Mouse (Mus musculus) macrophage (primary cell): ENCODE measurements around the gene Picalm. TPM values are rescaled to one million over a fixed set of nuclear protein-coding genes. Genes with fewer than 3 reads are reported as not detected.
A peak's percentile ranks its signal among the peaks of the same experiment; 100 is the strongest.

ENCODE experiments used
- H3K27ac ChIP-seq: fragments of 350-480 bp; formaldehyde crosslinking; 2 replicates; pipeline ENCODE4 v1.9.0; 2021
- H3K36me3 ChIP-seq: fragments of 350-480 bp; formaldehyde crosslinking; 2 replicates; pipeline ENCODE4 v1.9.0; 2021; ENCODE audit errors: inconsistent target
- H3K4me3 ChIP-seq: fragments of 350-480 bp; formaldehyde crosslinking; 2 replicates; pipeline ENCODE4 v1.9.0; 2021; ENCODE audit errors: inconsistent target
- H3K79me2 ChIP-seq: fragments of 350-480 bp; formaldehyde crosslinking; 2 replicates; pipeline ENCODE4 v1.9.0; 2021; ENCODE audit errors: inconsistent target
- WGBS: methylation state at CpG from one replicate; pipeline ENCODE4 v1.1.7; 2026; ENCODE audit warnings: inconsistent platforms; ENCODE audit not compliant: missing documents; 5-methylcytosine and 5-hydroxymethylcytosine counted together
- polyA plus RNA-seq: library from polyadenylated mRNA; stranded (reverse); fragments of 250-400 nt; gene quantifications from 3 replicates; pipeline ENCODE4 v1.2.4, GENCODE M21; 2018; ENCODE audit warnings: inconsistent platforms

Picalm gene
- polyA plus RNA-seq, 1 experiment from 2014 or later, result 393 TPM

DNA sequence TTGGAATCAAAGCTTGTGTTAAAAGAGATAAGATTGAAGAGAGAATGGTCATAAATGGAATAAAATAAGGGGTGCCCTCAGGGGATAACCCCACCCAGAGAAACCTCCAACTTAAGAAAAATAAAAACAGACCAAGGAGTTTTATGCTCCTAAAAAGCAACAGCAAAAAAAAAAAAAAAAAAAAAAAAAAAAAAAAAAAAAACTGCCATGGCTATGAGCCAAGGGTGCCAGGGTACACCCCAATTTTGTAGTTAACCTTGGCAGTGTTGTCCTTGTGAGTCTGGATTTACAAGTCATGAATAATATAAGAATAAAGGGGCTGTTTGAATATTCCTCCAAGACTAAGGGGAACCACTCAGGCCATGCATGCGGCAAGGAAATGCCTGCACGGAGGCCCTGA is 13.9 kb upstream of the Picalm start:
- H3K36me3 ChIP-seq, result no peaks in the 10 kb centered on the region
- no peaks in the 10 kb centered on the region for H3K79me2 ChIP-seq
- H3K27ac ChIP-seq, result no peak overlapping the region
- 96% methylated on average over 2 of the region's 2 CpGs for WGBS
- H3K4me3 ChIP-seq, result no peak overlapping the region

DNA sequence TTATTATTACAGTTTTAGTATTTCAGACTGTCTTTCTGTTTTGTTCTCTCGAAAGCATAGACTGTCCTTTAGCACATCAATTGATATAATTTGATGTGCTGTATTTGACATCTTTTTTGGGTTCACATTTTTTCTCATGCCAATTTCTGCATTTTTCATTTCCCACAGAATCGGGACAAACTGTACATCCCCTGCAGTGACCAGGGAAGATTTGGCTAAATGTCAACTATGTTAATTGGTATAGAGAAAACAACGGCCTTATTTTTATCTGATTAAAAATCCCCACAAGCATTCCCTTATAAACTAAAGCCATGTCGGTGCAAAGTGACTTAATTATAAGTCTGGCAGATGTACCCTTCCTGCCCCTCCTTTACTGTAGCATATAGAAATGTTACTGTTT is 9.9 kb upstream of the Picalm start:
- Histone ChIP-seq H3K79me2 (no peaks in the 10 kb centered on the region), H3K27ac (no peak overlapping the region), H3K4me3 (no peak overlapping the region), H3K36me3 (no peaks in the 10 kb centered on the region)
- 85% methylated on average over 4 of the region's 4 CpGs for WGBS

DNA sequence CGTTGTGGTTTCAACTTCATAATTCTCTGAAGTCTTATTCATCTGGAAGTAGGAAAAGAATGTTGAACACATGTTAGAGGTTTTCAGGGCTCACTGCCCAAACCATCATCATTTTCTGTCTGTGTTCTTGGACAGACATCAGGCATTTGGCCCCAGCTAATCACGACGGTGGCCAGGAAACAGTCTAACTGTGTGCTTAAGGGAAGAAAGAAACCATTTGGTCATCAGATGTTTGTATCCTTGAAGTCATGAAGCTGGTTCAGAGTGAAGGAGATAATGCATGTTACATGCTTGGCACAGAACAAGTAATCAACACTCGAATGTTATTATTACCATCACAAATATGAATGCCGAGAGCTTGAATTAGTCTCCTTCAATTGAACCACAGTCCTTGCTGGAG is 5.0 kb upstream of the Picalm start:
- Histone ChIP-seq H3K36me3 (no peaks in the 10 kb centered on the region), H3K27ac (no peak overlapping the region), H3K4me3 (no peak overlapping the region), H3K79me2 (no peaks in the 10 kb centered on the region)
- 98% methylated on average over 5 of the region's 5 CpGs for WGBS

DNA sequence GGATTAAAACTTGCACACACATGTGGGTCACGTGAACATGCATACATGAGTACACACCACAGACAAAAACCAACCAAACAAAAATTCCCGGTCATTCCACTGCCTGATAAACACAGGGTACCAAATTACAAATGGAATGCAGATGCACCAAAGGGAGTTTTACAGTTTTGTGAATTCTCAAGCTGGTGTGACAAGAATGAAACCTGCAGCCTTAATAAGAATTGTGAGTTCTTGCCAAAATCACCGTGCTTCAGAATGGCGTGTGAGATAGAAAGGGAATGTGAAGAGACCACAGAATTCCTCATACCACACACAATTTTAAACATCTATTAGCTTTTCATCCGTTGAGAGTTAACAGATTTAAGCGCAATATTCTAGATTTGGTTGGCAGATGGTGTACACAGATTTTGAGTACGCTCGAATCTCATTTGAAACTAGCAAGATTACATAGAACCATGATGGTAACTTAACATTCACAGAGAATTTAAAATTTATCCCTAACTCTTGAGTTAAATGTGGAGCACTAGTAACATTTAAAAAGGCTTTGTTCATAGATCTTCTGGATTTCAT is 1.3 kb upstream of the Picalm start:
- no peaks in the 10 kb centered on the region for H3K36me3 ChIP-seq
- 75% methylated on average over 8 of the region's 8 CpGs for WGBS
- peak overlapping the region; percentile 98 for H3K27ac ChIP-seq
- H3K79me2 ChIP-seq, result peaks cover 34% of the 10 kb centered on the region
- H3K4me3 ChIP-seq, result no peak overlapping the region

DNA sequence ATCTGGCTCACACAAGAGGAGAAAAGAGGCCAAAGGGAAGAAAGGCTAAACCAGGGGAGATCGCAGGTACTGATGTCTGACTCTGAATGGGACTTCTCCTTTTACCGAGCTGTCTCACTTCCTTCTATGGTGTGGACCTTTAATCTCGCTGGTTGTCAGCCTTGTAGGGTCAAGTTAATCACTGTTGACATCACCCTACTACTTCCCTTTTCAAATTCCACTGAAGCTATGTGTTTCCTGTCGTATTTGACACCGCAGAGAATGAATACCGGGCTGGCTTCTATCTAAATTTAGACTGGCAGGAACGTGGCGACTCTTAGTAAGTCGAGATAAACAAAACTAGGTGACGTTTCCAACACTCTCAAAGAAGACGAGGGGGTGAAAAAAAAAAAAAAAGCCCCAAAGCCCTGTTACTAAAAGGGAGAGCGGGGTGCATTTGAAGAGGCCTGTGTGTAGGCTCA is 712 bp upstream of the Picalm start:
- peak overlapping the region; percentile 98 for H3K27ac ChIP-seq
- peaks cover 40% of the 10 kb centered on the region for H3K79me2 ChIP-seq
- H3K4me3 ChIP-seq, result peak overlapping the region; percentile 45
- 4% methylated on average over 12 of the region's 12 CpGs for WGBS
- no peaks in the 10 kb centered on the region for H3K36me3 ChIP-seq

DNA sequence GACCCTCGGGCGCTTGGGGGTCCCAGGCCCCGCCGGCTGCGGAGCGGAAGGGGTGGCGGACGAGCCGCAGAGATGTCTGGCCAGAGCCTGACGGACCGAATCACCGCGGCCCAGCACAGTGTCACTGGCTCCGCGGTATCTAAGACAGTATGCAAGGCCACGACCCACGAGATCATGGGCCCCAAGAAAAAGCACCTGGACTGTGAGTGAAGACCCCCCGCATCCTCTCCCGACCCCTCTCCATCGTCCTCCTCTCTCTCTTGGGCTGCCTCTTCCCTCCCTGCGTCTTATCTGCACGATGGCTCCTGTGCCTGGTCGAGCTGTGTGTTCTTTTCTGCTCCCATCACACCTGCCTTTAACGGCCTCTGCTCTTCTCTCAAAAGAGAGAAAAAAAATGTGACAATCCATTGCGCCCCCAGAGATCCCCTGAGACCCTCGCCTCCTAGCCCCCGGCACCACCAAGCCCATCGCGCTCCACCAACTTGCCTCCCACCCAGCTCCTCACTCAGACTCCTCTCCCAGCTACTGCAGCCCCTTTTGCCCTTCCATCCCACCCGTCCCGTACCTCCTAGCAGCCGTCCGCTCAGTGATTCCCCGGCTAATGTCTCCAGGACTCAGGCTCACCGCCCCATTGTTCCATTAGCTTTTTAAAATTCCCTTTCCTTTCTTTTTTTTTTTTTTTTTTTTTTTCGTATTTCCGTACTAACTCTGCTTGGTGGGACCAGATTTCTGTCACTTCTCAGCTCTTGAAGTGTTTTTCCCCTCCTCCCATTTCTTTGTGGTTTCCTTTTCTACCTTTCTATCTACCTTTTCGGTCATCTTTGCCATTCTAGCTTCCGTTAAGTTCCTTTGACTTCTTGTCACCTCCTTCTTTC is 725 bp downstream of the Picalm start:
- WGBS, result 1% methylated on average over 31 of the region's 39 CpGs
- H3K4me3 ChIP-seq, result peak overlapping the region; percentile 98

DNA sequence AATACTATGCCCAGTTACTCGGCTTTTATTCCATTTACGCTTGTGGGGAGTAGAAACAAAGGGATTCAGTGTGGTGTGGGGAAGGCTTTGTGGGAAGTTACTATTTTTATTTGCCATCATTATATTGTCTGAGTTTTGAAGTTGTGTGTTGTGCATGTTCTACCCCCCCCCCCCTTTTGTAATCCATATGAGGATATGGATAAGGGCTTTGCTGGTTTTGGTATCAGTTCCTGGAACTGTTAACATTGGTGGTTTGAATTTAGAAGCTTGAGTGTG is 1.3 kb downstream of the Picalm start:
- H3K79me2 ChIP-seq, result peaks cover 60% of the 10 kb centered on the region
- 0% methylated on average over 2 of the region's 2 CpGs for WGBS
- H3K36me3 ChIP-seq, result no peaks in the 10 kb centered on the region
- peak overlapping the region; percentile 90 for H3K27ac ChIP-seq
- H3K4me3 ChIP-seq, result peak overlapping the region; percentile 98

More for the DNA sequence above, 725 bp downstream of the Picalm start:
- Histone ChIP-seq H3K27ac (peak overlapping the region; percentile 90), H3K36me3 (no peaks in the 10 kb centered on the region), H3K79me2 (peaks cover 54% of the 10 kb centered on the region)

DNA sequence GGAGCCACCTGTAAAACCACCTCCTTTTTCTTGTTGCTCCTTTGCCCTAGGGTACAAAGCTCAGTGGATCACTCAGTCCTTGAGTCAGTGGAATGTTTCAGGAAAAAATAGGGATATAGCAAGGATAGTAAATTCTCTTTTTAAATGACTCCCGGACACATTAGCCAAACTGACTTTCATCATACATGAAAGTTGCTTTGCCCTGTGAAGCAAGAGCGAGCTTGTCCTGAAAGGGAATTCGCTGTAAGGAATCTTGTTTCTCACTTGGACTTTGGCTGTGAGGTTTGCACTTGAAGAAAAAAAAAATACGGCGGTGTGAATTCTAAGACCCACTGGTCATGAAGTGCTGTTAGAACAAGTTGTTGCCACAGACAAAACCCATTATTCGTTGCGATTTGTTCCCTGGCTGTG is 1.8 kb downstream of the Picalm start:
- Histone ChIP-seq H3K4me3 (peak overlapping the region; percentile 98), H3K36me3 (no peaks in the 10 kb centered on the region), H3K79me2 (peaks cover 65% of the 10 kb centered on the region), H3K27ac (peak overlapping the region; percentile 90)
- WGBS, result 7% methylated on average over 7 of the region's 7 CpGs

DNA sequence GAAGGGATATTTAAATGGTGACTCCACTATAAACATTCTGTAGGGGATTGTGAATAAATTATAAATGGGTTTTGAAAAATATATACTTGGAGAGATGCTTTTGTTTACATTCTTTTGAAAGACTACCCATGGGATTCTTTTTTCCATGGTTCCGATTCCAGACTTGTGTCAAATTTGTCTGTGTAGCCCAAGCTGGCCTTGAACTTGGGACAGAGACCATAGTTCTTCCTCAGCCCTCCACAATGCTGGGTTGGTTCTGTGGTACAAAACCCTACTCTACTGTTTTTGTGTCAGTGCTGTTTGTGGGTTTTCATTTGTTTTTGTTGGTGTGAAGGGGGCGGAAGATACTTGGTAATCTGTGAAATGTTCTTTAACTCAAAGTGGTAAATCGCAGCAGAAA is 2.3 kb downstream of the Picalm start:
- H3K27ac ChIP-seq, result peak overlapping the region; percentile 90
- 80% methylated on average over 3 of the region's 3 CpGs for WGBS

DNA sequence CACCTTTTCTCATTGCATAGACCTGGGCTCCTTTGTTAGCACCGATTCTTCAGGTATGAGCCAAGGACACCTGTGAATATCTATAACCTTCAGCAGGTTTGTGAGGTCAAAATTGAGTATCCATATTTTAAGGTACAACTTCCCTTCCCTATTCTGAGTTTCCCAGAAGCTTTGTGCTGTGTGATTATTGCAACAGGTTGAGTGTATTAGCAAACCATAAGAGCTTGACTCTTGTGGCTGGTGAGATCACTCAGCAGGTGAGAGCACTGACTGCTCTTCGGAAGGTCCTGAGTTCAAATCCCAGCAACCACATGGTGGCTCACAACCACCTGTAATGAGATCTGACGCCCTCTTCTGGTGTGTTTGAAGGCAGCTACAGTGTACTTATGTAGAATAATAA is 6.7 kb downstream of the Picalm start:
- Histone ChIP-seq H3K4me3 (no peak overlapping the region), H3K36me3 (no peaks in the 10 kb centered on the region), H3K27ac (no peak overlapping the region), H3K79me2 (peaks cover 100% of the 10 kb centered on the region)
- 100% methylated on average over 3 of the region's 3 CpGs for WGBS

More for the DNA sequence above, 2.3 kb downstream of the Picalm start:
- peaks cover 70% of the 10 kb centered on the region for H3K79me2 ChIP-seq
- no peaks in the 10 kb centered on the region for H3K36me3 ChIP-seq
- peak overlapping the region; percentile 98 for H3K4me3 ChIP-seq

DNA sequence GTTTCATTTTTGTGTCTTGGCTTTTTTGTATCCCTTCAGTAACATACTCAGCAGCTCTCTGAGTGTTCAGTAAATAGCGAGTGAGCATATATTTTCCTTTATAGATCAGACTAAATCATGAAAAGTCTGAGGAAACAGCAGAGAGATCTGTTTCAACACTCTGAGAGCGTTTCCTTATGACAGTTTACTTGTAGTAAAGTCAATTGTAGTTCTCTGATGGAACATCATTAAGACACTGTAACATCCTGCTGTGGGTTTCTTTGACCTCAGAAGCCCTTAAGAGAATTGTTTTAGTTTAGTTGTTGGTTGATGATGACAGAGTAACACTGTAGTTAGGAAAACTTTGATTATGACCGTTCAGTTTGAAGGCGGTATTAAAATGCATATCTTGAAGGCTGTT is 8.3 kb downstream of the Picalm start:
- Histone ChIP-seq H3K79me2 (peaks cover 100% of the 10 kb centered on the region), H3K27ac (no peak overlapping the region), H3K36me3 (no peaks in the 10 kb centered on the region), H3K4me3 (no peak overlapping the region)
- 45% methylated on average over 4 of the region's 4 CpGs for WGBS

DNA sequence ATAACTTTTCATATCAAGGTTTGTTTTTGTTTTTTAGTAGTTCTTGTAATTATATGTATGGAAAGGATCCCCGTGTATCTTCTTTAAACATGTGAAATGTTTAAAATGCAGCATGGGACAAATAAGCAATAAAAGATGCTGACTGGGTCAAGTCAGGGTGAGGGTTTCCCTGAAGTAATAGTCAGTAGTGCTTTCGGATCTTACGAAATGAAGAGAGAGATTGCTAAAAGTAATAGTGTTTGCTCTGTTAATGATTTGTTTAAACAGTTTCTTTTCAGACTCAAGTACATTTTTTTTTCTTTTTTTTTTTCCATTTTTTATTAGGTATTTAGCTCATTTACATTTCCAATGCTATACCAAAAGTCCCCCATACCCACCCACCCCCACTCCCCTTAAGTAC is 10.3 kb downstream of the Picalm start:
- no peaks in the 10 kb centered on the region for H3K36me3 ChIP-seq
- H3K4me3 ChIP-seq, result no peak overlapping the region
- no peak overlapping the region for H3K27ac ChIP-seq
- peaks cover 100% of the 10 kb centered on the region for H3K79me2 ChIP-seq
- WGBS, result 61% methylated on average over 3 of the region's 3 CpGs

DNA sequence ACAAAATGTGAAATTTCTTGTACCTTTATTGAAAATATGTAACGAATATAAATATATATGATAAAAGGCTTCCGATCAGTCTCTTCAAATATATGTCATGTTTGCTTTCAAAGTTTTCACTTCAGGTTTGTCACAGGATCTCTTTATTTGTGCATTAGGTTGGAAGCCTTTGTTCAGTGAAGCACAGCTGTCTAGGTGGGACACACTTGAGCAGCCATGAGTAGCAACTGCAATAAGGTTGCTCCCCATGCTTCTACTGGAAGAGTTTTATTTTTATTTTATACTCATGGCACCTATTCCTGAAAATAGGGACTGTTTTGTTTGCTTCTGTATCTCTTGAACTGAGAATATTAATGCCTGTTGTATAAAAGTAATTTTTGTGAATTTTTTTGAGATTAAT is 14.3 kb downstream of the Picalm start:
- WGBS, result 92% methylated on average over 2 of the region's 2 CpGs
- no peak overlapping the region for H3K27ac ChIP-seq

DNA sequence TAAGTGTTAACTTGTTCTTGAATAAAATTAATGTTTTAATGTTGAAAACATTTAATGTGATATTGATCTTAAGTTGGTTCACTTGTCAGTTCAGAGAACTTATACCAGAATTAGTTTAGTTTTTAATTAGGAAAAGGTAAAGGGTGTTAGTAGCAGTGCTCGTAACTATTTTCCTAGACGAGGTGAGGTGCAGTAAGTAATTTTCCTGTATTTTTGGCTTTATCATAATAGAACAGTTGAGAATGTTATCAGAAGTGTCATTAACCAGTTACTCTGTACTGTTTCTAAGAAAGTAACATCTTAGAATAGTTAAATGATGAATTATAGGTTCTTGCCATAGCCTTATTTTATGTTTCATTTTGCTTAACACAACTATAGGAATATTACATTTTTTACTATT is 15.0 kb downstream of the Picalm start:
- peaks cover 100% of the 10 kb centered on the region for H3K79me2 ChIP-seq
- no peak overlapping the region for H3K27ac ChIP-seq
- H3K4me3 ChIP-seq, result no peak overlapping the region
- 100% methylated on average over 2 of the region's 2 CpGs for WGBS
- no peaks in the 10 kb centered on the region for H3K36me3 ChIP-seq

More for the DNA sequence above, 14.3 kb downstream of the Picalm start:
- Histone ChIP-seq H3K36me3 (no peaks in the 10 kb centered on the region), H3K4me3 (no peak overlapping the region), H3K79me2 (peaks cover 100% of the 10 kb centered on the region)

DNA sequence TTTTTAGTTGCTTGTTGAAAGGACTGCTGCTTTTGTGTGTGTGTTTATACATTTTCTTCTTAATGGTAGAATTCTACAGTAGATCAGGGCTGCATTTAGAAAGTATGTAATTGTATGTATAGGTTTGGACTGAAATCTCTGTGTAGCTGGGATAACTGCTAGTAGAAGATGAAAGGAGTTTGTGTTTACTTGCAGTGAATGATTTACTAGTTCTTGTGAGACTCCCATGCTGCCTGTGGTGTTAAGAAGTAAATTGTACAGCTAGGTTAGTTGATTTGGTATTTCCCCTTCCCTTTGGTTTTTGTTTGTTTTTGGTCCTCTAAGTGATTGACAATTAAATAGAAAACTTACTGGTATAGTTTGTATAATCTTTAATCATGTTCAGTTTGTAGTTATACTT is 15.4 kb downstream of the Picalm start:
- H3K4me3 ChIP-seq, result no peak overlapping the region
- no peak overlapping the region for H3K27ac ChIP-seq

More for the DNA sequence above, 15.4 kb downstream of the Picalm start:
- H3K79me2 ChIP-seq, result peaks cover 100% of the 10 kb centered on the region
- no peaks in the 10 kb centered on the region for H3K36me3 ChIP-seq
